Mouse (Mus musculus): ENCODE measurements at regions not wholly inside any gene's neighbourhood (a gene's known extent, or its start where the extent isn't known, plus 50 kb on each side); places are given as distances from the start of the nearest gene placed in this dataset.

DNA sequence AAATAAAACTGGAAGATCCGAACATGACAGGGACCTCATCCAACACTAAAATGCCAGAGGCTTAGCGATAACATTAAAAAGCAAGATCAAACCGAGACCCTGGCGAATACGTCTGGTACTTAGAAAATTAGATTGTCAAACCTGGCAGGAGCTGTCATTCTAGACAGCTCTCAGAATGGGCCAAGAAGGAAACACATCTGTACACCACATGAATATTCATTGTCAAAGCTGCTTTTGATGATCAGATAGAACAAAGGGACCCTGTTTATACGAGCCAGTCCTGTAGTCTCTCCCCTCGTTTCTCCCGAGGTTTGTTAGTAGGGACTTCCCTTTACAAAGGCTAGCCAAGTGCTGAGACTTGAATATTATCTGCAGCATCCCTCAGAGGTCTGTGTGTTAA is 376.5 kb upstream of the 5930422O12Rik start:
- no peak for TF ChIP-seq CTCF (IDR thresholded peaks at IDR 0.05)
- CTCF ChIA-PET, result no interaction called here
- in situ Hi-C loops (cut with MboI; ENCODE audit: low pct_unique_long_range_greater_than_20kb), result no loop called here
- ATAC-seq (no peak), DNase-seq (ENCODE audit: low read depth, low spot score) (no peak)
- H3K27me3 ChIP-seq, result peaks cover 3% of the 10 kb centered on the region
- POLR2A ChIA-PET, result interaction anchor here (0.7 kb wide), 1 partner anchor 16 kb away, joined by 4 read pairs; no protein-coding TSS in a partner anchor

DNA sequence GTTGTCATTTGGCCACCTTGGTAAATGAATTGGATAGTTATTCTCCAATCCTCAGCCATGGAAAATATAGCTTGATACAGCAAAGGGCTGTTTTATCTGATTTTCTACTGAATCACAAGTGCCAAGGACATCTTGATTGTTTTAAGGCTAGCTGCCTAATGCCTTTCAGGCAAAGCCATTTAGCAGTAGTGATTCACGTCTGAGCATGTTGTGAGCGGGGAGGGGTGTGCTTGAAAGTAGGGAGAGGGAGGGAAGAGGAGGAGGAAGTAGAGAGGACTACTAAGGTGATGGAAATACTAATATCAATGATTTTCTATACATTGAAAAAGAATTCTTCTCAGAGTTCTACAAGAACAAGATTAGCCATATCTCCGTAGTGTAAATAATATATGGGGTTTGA is 362.9 kb upstream of the 5930422O12Rik start:
- POLR2A ChIA-PET, result no interaction called here
- DNase-seq (ENCODE audit: low read depth, low spot score) (no peak), ATAC-seq (no peak)
- CTCF ChIA-PET, result no interaction called here
- H3K27me3 ChIP-seq, result no peaks in the 10 kb centered on the region
- in situ Hi-C loops (cut with MboI; ENCODE audit: low pct_unique_long_range_greater_than_20kb), result no loop called here
- no peak for TF ChIP-seq CTCF (IDR thresholded peaks at IDR 0.05)

DNA sequence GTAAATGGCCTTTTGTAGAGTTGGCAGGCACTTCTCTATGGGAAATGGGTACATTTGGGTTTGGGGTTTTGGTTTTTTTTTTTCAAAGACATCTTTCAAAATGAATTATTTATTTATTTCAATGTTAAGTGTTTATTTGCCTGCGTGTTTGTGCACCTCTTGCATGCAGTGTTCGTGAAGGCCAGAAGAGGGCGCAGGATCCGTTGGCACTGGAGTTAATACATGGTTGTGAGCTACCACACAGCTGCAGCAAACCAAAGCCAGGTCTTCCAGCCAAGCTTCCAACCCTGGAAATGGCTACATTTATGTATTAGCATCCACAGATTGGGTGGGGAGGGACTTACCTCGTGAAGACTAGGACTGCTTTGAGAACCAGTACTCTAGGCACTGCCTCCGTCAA is 362.3 kb upstream of the 5930422O12Rik start:
- ATAC-seq (no peak), DNase-seq (ENCODE audit: low read depth, low spot score) (no peak)
- ChIA-PET CTCF (no interaction called here), POLR2A (no interaction called here)
- in situ Hi-C loops (cut with MboI; ENCODE audit: low pct_unique_long_range_greater_than_20kb), result no loop called here
- no peaks in the 10 kb centered on the region for H3K27me3 ChIP-seq
- TF ChIP-seq CTCF (IDR thresholded peaks at IDR 0.05), result peak; percentile 30

DNA sequence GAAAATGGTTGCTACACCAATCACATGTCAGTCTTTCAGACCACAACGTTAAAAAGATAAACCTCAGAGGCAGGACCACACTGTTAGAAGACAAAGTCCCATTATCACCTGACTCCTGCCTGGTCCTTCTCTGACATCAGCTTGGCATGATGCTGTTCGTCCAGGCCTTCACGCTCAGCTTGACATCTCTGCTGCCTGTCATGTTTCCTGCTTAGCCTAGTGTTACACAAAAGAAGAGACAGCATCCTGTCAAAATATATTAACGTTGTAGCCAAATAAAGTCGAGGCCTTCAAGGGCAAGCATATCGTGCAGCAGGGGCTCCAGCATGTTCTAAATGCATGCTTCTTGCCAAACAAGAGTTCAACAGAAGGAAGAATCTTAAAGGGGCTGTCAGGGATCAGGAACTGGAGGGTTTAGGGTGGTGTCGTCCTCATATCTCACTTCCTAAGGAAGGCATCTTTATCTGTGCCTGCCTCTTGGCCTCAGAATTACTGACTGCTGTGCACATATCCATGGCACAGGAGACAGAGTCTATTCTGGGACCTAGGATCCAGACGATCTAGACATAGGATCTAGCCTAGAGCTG is 361.0 kb upstream of the 5930422O12Rik start:
- POLR2A ChIA-PET, result interaction anchor here (0.6 to 0.7 kb wide), 2 partner anchors 9 to 15 kb away, joined by 4 read pairs; no protein-coding TSS in a partner anchor
- ATAC-seq (no peak), DNase-seq (ENCODE audit: low read depth, low spot score) (no peak)
- no peaks in the 10 kb centered on the region for H3K27me3 ChIP-seq
- no peak for TF ChIP-seq CTCF (IDR thresholded peaks at IDR 0.05)
- in situ Hi-C loops (cut with MboI; ENCODE audit: low pct_unique_long_range_greater_than_20kb), result no loop called here
- CTCF ChIA-PET, result interaction anchor here (1.6 kb wide), 1 partner anchor 22 kb away, joined by 4 read pairs; no protein-coding TSS in a partner anchor

DNA sequence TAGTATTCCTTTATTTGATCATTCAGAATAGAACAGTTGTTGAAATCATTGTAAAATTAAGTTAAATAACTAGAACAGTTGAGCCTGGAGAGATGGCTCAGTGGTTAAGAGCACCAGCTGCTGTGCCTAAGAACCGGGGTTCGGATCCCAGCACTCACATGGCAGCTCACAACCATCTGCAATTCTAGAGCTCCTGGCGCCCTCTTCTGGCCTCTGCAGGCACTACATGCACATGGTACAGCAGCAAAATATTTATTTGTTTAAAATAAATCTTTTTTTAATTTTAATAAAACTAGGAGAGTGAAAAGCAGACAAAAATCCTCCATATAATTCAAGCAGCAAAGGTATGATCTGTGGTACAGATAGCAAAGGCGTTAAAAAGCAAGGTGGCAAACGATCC is 360.0 kb upstream of the 5930422O12Rik start:
- DNase-seq (ENCODE audit: low read depth, low spot score) (no peak), ATAC-seq (no peak)
- in situ Hi-C loops (cut with MboI; ENCODE audit: low pct_unique_long_range_greater_than_20kb), result no loop called here
- CTCF ChIA-PET, result interaction anchor here (1.6 kb wide), 1 partner anchor 23 kb away, joined by 4 read pairs; no protein-coding TSS in a partner anchor
- H3K27me3 ChIP-seq, result no peaks in the 10 kb centered on the region
- POLR2A ChIA-PET, result no interaction called here
- peak; percentile 44 for TF ChIP-seq CTCF (IDR thresholded peaks at IDR 0.05)

DNA sequence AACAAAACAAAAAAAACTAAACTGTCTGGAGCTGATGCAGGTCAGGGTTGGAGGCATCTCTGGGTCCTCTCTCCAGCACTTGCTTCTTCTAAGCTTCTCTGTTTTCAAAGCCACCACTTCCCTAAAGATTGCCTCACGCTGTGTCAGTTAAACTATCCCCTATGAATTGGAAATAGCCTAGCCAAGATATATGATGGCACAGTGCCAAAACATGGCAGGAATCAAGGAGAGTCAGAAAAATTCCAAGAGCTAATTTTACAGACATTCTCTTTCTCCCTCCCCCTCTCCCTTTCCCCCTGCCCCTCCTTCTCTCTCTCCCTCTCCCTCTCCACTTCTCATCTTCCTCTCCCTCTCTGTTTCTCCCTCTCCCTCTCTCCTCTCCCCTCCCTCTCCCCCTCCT is 353.3 kb upstream of the 5930422O12Rik start:
- CTCF ChIA-PET, result no interaction called here
- in situ Hi-C loops (cut with MboI; ENCODE audit: low pct_unique_long_range_greater_than_20kb), result no loop called here
- H3K27me3 ChIP-seq, result no peaks in the 10 kb centered on the region
- POLR2A ChIA-PET, result interaction anchor here (0.6 kb wide), 1 partner anchor 85 kb away, joined by 4 read pairs; no protein-coding TSS in a partner anchor
- no peak for DNase-seq (ENCODE audit: low read depth, low spot score)
- TF ChIP-seq CTCF (IDR thresholded peaks at IDR 0.05), result no peak
- ATAC-seq, result no peak

DNA sequence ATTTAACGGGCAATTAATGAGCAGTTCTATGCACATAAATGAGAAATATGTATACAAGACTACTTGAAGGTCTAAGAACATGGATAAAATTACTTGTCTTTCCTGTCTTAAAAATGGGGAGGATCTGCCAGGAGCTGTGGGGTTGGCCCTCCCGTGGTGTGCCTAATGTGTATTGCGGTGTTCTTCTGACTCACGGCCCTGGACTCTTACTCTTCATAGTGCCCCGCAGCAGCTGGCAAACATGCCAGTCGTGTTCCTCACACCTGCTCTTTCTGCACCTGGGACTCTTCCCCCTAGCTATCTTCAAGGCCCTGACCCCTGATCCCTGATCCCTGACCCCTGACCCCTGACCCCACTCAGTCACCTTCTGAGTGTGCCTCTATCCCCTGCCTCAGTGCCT is 352.3 kb upstream of the 5930422O12Rik start:
- POLR2A ChIA-PET, result no interaction called here
- CTCF ChIA-PET, result no interaction called here

DNA sequence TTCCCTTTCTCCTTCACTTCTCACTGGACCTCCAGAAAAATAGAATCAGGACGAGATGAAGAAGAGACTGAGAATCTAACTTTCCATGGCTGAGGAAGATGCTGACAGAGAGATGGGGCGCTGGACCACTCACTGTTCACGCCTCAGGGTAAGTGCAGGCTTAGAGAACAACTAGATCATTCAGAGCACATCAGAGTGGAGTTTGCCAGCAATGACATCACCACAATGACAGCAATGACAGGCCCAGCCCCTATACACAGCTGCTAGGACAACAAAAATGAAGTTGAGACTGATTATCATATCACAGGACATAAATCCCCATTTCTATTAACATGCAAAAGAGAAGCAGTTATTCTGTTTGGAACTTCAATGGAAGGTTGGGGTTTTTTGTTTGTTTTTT is 350.4 kb upstream of the 5930422O12Rik start:
- ChIA-PET CTCF (no interaction called here), POLR2A (no interaction called here)
- ATAC-seq (no peak), DNase-seq (ENCODE audit: low read depth, low spot score) (no peak)
- no peak for TF ChIP-seq CTCF (IDR thresholded peaks at IDR 0.05)
- in situ Hi-C loops (cut with MboI; ENCODE audit: low pct_unique_long_range_greater_than_20kb), result no loop called here
- no peaks in the 10 kb centered on the region for H3K27me3 ChIP-seq

More for the DNA sequence above, 352.3 kb upstream of the 5930422O12Rik start:
- in situ Hi-C loops (cut with MboI; ENCODE audit: low pct_unique_long_range_greater_than_20kb), result no loop called here
- ATAC-seq (no peak), DNase-seq (ENCODE audit: low read depth, low spot score) (no peak)
- TF ChIP-seq CTCF (IDR thresholded peaks at IDR 0.05), result no peak
- H3K27me3 ChIP-seq, result no peaks in the 10 kb centered on the region

DNA sequence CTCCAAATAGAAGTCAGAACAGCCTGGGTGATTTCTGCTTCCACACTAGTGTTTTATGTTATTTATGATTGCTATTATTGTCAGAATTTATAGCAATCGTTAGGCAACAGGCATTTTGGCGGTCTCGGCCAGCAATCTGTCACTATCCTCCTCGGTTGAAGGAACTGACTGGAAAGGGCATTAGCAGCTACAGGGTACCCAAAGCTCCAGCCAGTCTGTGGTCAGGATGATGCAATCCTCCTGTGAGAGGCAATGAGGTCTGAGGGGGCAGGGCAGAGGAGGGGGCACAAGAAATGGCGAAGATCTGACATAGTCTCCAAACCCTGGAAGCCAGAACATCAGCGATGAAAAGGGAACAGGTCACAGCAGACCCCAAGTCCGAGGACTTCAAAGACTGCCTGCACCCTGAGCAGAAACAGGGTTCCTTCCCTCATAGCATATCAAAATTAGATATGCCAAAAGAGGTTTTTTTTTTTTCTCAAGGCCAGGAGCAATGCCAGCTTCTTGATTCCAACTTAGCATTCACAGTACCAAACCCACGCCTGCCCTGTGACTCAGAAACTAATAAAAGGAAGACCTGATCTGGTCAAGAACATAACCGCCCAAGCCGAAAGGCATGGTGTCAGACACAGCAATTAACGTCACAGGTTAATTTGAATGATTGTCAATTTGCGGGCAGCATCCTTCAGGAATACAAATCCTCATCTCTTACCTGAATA is 348.5 kb upstream of the 5930422O12Rik start:
- ChIA-PET CTCF (no interaction called here), POLR2A (interaction anchor here (0.5 kb wide), 1 partner anchor 498 kb away, joined by 3 read pairs; no protein-coding TSS in a partner anchor)
- TF ChIP-seq CTCF (IDR thresholded peaks at IDR 0.05), result no peak
- ATAC-seq (peak; percentile 73), DNase-seq (ENCODE audit: low read depth, low spot score) (peak; percentile 83)
- in situ Hi-C loops (cut with MboI; ENCODE audit: low pct_unique_long_range_greater_than_20kb), result no loop called here
- no peaks in the 10 kb centered on the region for H3K27me3 ChIP-seq

DNA sequence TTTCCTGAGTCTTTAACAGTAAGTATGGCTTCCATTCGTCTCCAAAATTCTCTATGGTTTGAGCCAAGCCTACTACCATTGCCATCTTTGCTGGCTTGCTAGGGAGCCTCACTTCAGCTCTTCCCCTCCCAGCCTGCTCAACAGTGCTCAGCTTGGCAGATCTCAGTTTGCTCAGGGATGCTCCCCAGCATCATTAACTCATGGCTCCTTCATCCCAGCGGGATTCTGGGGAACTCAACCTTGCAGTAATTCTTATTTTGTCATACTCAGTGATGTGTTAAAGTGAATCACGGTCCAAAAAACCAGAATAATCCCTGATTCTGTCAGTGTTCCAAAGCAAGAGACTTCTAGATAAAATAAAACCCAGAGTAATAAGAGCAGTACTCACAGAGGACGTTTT is 346.6 kb upstream of the 5930422O12Rik start:
- in situ Hi-C loops (cut with MboI; ENCODE audit: low pct_unique_long_range_greater_than_20kb), result no loop called here

DNA sequence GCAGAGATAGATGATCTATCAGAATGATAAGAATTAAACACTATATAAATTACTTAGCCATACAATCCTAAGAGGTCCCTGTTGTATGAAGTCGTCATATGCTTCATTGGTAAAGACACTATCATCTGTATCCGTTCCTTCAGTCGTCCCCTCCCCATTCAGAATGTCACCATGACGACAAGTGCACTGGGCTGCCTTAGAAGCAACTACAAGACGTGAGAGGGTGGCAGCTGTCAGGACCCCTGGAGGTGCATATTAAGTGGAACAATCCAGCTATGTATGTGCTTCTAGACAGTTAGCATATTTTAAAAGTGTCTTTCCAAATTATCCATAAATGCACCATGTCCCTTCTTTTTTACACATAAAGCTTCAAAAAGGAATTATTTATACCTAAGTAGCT is 343.0 kb upstream of the 5930422O12Rik start:
- no peak for TF ChIP-seq CTCF (IDR thresholded peaks at IDR 0.05)
- in situ Hi-C loops (cut with MboI; ENCODE audit: low pct_unique_long_range_greater_than_20kb), result no loop called here
- DNase-seq (ENCODE audit: low read depth, low spot score) (no peak), ATAC-seq (no peak)
- CTCF ChIA-PET, result no interaction called here
- POLR2A ChIA-PET, result no interaction called here
- no peaks in the 10 kb centered on the region for H3K27me3 ChIP-seq

More for the DNA sequence above, 346.6 kb upstream of the 5930422O12Rik start:
- ChIA-PET CTCF (interaction anchor here (1.4 kb wide), 1 partner anchor 23 kb away, joined by 3 read pairs; no protein-coding TSS in a partner anchor), POLR2A (no interaction called here)
- no peak for TF ChIP-seq CTCF (IDR thresholded peaks at IDR 0.05)
- ATAC-seq (peak; percentile 36), DNase-seq (ENCODE audit: low read depth, low spot score) (peak; percentile 73)
- no peaks in the 10 kb centered on the region for H3K27me3 ChIP-seq
